Mouse (Mus musculus) telencephalon, adult 2 months (tissue): ENCODE measurements around the gene 9230112D13Rik.

Experiments
- DNase-seq: peaks from one replicate; pipeline ENCODE4 v3.0.0-alpha.2; 2011; ENCODE audit warnings: low read depth, low spot score

9230112D13Rik gene

GRCm38 (mm10) chr14:34541896-34542295, 19.3 kb upstream of the 9230112D13Rik start:
- DNase-seq, result no peak

DNA sequence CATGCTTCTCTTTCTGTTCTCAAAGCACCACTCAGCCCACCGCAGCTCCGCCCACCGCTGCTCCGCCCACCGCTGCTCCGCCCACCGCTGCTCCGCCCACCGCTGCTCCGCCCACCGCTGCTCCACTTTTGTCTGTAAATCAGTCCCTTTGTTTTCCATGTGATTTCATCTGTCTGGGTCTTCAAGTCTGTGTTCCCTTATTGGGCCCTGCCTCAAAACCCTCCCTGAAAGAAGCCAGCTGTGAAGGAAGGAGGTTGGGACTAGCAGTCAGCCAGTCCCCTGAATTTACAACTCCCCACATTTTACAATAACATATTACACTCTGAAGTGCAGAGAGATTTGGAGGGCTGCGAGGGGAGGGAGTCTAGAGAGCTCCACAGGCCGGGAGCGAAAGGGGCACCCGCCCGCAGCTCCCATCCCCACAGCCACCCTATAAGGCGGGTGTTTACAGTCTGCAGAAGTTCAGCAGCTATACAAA, 18.1 kb upstream of the 9230112D13Rik start:
- DNase-seq, result no peak

GRCm38 (mm10) chr14:34535883-34536282, 13.3 kb upstream of the 9230112D13Rik start:
- no peak for DNase-seq

- DNase-seq, result no peak
These were observed 10.9 kb upstream of the 9230112D13Rik start for GRCm38 (mm10) chr14:34533537-34533936.

- DNase-seq, result no peak
These were observed 9.9 kb upstream of the 9230112D13Rik start for GRCm38 (mm10) chr14:34532536-34532935.

GRCm38 (mm10) chr14:34528804-34529203, 6.2 kb upstream of the 9230112D13Rik start:
- DNase-seq, result peak; percentile 17

DNA sequence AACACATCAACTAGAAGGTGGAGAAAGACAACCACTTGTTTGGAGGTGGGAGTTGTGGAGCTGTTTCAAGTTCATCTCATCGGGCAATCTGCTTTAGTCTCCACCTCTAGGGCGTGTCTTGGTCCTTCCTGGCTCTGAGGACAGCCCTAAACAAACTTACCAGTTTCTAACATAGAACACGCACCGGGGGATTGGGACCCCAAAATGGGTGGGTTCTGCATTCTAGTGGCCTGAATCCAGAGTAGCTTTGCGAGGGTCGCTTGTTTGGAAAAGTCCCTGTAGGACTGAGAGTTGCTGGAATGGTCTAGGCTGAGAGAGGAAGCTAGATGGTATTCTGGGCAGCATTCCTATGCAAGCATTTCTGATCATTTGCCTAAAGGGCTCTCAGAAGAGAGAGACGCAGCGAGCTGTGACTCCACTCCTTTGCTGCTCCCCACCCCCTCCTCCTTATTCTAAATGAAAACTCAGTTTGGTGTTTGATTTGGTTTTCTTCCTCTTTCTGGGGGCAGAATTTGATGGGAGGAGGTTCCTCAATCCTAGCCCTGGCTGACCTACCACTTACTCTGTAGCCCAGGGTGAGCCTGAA, 4.5 kb downstream of the 9230112D13Rik start:
- DNase-seq, result no peak

GRCm38 (mm10) chr14:34516960-34517577, 5.5 kb downstream of the 9230112D13Rik start:
- no peak for DNase-seq

DNA sequence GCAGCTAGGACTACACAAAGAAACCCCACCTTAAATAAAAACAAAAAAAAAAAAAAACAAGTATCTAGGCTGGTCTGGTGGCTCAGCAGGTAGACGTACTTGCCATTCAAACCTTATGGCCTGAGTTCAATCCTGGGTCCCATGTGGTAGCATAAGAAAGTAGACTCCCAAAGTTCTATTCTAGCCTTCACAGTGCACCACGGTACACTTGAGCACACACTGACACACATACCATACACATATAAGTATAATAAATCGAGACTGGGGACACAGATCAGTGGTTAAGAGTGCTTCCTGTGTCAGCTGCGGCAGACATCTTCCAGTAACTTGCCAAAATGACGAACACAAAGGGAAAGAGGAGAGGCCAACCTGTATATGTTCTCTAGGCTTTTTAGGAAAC, 6.7 kb downstream of the 9230112D13Rik start:
- no peak for DNase-seq

DNA sequence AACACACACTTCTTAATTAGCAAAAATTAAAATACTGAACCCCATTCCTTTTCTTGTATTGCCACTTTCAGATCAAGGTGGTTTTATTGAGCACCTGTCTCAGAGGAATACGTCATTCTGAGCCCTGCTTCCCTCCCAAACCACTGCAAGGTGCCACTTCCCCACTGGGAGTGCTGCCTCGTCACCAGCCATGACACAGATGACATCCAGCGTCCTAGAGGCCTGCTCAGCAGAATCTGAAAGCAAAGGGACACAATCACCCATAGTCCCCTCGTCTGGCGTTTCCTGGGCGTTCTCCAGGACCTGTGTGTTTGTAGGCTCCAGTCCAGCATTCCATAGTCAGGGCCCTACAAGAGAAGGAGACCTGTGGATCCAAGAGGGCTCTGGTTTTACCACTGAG, 8.5 kb downstream of the 9230112D13Rik start:
- no peak for DNase-seq

GRCm38 (mm10) chr14:34512602-34513001, 10.0 kb downstream of the 9230112D13Rik start:
- DNase-seq, result no peak

DNA sequence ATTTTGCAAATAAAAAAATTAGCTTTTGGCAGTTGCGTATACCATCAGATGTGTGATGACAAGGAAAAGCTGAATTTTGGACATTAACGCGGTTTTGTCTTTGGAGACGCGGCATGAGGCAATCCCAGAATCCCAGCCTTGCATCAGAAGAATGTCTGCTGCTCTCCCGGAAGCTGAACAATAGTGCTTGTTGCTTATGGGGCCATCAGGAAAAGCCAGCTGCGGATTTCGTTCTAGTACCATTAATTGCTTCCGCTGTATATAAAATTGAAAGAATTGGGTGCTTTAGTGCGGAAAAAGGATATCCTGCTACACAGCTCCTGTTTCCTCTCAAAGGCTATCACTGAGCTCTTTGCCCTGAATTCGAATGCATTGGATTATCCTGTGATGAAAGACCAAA, 10.7 kb downstream of the 9230112D13Rik start:
- no peak for DNase-seq

DNA sequence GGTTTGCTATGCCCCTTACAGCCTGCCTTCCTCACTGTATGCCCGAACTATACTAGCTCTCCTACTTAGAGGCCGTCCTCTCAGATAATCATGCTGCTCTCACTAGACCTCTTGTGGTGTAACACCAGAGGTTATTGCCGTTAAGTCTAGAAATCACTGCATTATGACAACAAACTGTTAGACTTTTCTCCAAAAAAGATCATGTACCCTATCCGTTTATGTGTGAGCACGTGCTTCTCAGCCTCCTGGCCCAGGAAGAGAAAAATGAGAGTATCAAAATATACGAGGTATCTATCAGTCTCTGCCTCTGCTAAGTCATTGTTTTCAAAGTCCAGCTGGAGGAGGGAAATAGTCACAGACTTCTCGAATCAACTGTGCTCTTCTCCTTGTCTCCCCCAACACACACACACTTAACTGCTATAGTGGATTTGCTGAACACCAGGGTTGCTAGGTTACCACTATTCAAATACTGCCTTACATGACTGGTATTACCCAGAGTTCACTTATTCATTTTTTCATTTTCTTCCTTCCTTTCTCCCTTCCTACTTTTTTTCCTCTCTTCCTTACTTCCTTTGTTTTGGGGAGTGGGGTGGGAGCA, 13.7 kb downstream of the 9230112D13Rik start:
- DNase-seq, result no peak

GRCm38 (mm10) chr14:34508187-34508840, 14.3 kb downstream of the 9230112D13Rik start:
- DNase-seq, result no peak

GRCm38 (mm10) chr14:34505309-34505708, 17.3 kb downstream of the 9230112D13Rik start:
- DNase-seq, result no peak

- no peak for DNase-seq
These were observed 18.2 kb downstream of the 9230112D13Rik start for GRCm38 (mm10) chr14:34504377-34504776.

DNA sequence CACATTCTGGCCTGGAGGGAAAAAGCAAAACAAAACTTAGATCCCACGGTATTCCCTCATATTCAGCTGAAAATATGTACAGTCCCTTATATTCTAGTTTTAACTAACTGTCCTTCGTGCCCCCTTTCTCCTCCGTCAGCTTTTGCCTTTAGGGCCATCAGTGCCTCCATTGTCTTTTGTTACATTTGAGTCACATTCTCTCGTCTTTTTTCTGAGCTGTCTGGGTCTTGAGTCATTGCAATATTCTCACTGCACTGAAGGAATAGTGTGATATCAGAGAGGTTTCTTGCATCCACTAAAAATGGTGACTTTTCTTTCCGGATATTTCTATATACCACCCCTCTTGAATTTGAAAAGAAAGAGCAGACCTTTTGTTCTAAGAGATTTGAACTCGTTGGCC, 18.8 kb downstream of the 9230112D13Rik start:
- DNase-seq, result no peak

GRCm38 (mm10) chr14:34503325-34503647, 19.3 kb downstream of the 9230112D13Rik start, which contains the start of gene Bmpr1a:
Gene Bmpr1a (minus strand): TSS chr14:34503341.
- no peak for DNase-seq

GRCm38 (mm10) chr14:34502475-34503324, 19.9 kb downstream of the 9230112D13Rik start:
- peak; percentile 60 for DNase-seq

- no peak for DNase-seq
These were observed 20.7 kb downstream of the 9230112D13Rik start for GRCm38 (mm10) chr14:34501804-34502474.

DNA sequence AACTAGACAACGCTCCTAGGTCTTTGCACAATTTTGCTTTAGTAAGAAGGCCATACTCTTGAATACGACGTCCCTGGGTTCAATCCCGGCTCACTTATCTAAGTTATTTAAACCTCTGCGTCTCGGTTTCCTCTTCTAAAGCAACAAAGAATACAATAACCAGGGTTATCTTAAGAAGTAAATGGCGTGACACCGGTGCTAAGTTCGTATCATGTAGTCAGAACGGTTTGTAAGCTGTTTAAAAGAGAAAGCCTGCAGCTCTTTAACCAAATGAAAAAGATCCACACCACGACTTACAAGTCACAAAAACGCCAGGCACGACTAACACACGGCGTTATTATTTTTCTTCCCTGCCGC, 21.2 kb downstream of the 9230112D13Rik start:
- no peak for DNase-seq
